Mouse (Mus musculus) embryonic stem cell, embryonic (primary cell): ENCODE results near the gene Lrrc41.

Experiments used
- CTCF ChIA-PET, 4 experiments: fragments of 300-600 bp in 2 of 4; fragments of 350-600 bp in 2 of 4; sonication (Branson Sonifier 250); formaldehyde crosslinking; loops; one replicate each; lab custom pipeline; 2022; ENCODE audit warnings: inconsistent platforms in 2 of 4; lab: Charles Lee
- POLR2A ChIA-PET, 4 experiments: fragments of 300-600 bp in 2 of 4; fragments of 350-600 bp in 2 of 4; sonication (Branson Sonifier 250); formaldehyde crosslinking; loops; one replicate each; lab custom pipeline; 2022; ENCODE audit warnings: antibody characterized with exemption in 4 of 4, inconsistent platforms in 1 of 4; lab: Charles Lee

Gene Lrrc41

DNA sequence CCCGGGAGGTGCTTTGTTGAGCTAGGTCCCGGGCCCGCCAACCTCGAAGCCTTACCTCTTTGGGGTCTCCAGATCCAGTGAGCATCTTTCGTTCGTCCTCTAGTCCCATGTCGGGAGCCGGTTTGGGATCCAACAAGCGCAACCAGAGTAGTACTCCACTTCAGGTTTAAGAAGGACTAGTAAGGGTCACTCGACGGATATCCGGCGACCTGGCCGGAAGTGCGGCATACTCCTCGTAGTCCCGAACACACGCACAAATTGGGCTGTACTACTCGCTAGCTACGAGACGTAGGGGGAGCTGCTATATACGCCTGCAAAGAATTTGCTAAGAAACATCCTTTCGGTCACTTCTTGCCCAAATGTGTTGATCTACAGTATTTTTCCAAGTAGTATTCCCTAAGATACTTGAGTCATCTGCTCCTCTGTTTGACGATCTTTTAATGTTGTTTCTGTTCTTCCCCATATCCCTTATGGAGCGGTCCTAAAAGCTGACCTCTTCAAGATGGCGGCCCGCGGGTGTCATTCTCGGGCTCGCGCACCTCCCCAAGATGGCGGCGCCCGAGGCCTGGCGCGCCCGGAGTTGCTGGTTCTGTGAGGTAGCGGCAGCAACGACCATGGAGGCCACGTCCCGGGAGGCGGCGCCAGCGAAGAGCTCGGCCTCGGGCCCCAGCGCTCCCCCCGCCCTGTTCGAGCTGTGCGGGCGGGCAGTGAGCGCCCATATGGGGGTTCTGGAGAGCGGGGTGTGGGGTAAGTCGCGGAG lies at the start of gene Lrrc41, which contains the start of gene Uqcrh:
Gene Lrrc41 (plus strand): TSS at position 409 of the 760 bp plus-strand sequence.
Gene Uqcrh (minus strand): TSS at position 211 of the 760 bp plus-strand sequence.
- ChIA-PET CTCF (interaction anchor here in 2 of 4 experiments (0.6 to 3.0 kb wide), 11 partner anchors 9 to 639 kb away, joined by 3 to 11 read pairs (median 3); partner anchors contain the start of genes Nsun4 (in 2 of the 2), Pomgnt1 (in 1 of the 2) and Rad54l (in 1 of the 2)), POLR2A (interaction anchor here (0.5 to 5.5 kb wide), 72 partner anchors 8 to 1081 kb away, joined by 3 to 79 read pairs (median 4); partner anchors contain the start of genes Nsun4 (in 4 of the 4), Pomgnt1 (in 3 of the 4), Rad54l (in 3 of the 4) and Faah (in 2 of the 4))

DNA sequence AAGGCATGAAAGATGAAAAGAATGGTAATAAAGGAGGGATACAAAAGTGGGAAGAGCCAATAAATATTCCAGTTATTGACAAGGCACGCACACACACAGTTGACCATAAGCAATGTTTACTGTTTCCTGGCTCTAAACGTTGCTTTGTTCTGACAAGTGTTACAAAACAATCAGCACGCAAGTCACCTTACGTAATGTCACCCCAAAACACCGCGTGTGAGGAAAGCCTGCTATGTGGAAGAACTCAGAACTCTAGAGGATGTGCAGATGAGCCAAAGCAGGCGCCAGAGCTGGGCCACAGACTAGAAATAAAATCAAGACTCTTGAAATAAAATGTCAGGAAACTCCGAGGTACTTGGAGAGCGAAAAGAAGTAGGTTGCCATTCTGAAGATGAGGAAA lies 42.2 kb upstream of the Lrrc41 start:
- POLR2A ChIA-PET: interaction anchor here in 2 of 4 experiments (0.8 to 2.9 kb wide), 7 partner anchors 9 to 48 kb away, joined by 3 to 12 read pairs (median 3); partner anchors contain the start of genes Nsun4 (in 2 of the 2) and Faah (in 1 of the 2)
- CTCF ChIA-PET: interaction anchor here in 1 of 4 experiments (0.6 kb wide), 1 partner anchor 130 kb away, joined by 8 read pairs; no protein-coding TSS in a partner anchor

DNA sequence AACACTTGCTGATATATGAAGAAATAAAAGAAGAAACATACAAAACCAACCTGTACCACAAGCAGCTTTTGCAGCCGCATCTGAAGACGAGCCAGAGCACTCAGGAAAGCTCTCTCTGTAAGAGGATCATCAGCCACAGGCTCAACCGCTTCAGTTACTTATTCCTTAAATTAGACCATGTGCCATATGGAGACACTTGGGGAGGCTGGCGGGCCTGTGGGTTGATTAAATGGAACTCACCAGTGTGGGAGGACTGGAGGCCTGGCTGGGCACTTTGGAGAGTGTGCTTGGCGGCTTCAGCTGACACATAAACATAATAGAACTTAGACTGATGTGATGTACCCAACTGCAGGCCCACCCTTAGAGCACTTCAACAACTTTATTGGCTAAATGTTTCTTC lies 41.7 kb upstream of the Lrrc41 start:
- ChIA-PET POLR2A (interaction anchor here in 3 of 4 experiments (0.7 to 2.9 kb wide), 9 partner anchors 9 to 74 kb away, joined by 3 to 12 read pairs (median 3); partner anchors contain the start of genes Faah (in 2 of the 3) and Nsun4 (in 2 of the 3)), CTCF (interaction anchor here in 3 of 4 experiments (0.5 to 1.2 kb wide), 3 partner anchors 30 to 304 kb away, joined by 4 to 9 read pairs (median 8); no protein-coding TSS in a partner anchor)

DNA sequence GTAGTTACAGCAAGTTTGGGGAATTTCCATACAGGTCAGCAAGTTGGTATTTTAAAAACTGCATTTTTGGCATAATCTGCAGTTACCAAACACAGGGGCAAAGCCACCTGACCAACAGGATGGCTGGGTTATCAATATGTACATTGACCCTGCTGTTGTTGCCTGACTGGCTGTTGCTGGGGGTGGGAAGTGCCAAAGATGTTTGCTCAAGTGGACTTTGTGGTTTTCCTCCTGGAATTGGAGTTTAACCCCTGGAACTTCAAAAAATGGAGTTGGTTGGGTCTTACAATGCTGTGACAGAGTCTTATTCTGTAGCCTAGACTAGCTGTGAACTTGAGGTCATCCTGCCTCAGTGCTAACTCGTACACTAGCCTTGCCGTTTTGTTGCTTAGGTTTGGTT lies 34.6 kb upstream of the Lrrc41 start:
- ChIA-PET CTCF (interaction anchor here in 2 of 4 experiments (0.6 to 1.9 kb wide), 4 partner anchors 13 to 176 kb away, joined by 3 to 5 read pairs (median 4); partner anchors contain the start of gene Nsun4 (in 2 of the 2)), POLR2A (interaction anchor here in 2 of 4 experiments (0.8 to 1.2 kb wide), 4 partner anchors 11 to 29 kb away, joined by 3 to 6 read pairs (median 3); partner anchors contain the start of genes Faah (in 1 of the 2) and Nsun4 (in 1 of the 2))

DNA sequence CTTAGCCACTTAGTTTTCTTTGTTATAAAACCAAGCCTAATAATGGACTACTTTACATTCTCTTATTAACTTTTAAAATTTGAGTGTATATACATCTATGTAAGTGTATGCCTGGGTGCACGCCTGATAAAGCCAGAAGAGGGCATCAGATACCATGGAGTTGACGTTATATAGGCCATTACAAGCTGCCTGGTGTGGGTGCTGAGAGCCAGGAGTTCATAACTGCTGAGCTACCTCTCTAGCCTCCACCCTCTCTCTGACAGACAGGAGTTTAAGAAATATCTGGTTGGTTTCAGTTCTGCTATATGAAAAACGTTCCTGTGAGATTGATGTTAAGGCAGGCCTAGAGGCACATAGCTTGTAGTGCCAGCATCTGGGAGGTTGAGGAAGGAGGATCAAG lies 32.9 kb upstream of the Lrrc41 start:
- ChIA-PET CTCF (interaction anchor here in 3 of 4 experiments (0.6 to 1.9 kb wide), 9 partner anchors 11 to 119 kb away, joined by 3 to 5 read pairs (median 3); partner anchors contain the start of gene Nsun4 (in 1 of the 3)), POLR2A (interaction anchor here in 3 of 4 experiments (0.9 to 2.2 kb wide), 6 partner anchors 9 to 108 kb away, joined by 3 to 34 read pairs (median 6); partner anchors contain the start of gene Nsun4 (in 3 of the 3))

DNA sequence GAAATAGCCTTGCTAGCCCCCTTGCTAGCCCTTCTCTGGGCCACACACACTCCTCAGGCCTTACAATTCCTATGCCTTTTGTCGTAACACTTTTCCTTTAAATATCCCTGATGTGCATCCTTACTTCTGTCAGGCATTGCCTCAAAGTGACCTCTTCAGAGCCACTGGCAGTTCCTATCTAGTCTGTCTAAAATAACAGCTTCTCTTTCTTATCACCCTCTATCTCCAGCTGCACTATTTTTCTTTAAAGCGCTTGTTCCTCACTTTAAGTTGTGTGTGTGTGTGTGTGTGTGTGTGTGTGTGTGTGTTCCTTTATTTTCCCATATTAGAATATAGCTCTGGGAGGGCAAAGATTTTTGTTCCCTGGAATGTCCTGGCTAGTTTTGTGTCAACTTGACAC lies 28.5 kb upstream of the Lrrc41 start:
- CTCF ChIA-PET: no interaction called here

DNA sequence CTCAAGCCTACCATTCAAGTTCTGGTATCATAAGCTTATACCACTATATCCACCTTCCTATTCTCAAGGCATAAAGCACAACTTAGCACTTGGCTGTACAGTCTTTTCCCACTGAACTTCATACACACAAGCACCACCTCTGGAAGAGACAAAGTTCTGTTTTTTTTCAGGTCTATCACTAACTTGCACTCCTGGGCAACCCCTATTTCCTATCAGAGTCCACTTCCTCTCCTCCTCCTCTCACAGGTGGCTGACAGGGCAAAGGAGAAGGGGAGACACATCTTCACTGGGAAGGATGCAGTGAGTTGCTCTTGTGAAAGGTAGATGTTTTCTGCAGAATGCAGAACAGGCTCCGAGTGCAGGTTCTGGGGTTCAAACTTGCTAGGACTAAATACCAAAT lies 27.4 kb upstream of the Lrrc41 start:
- ChIA-PET CTCF (interaction anchor here in 1 of 4 experiments (0.7 kb wide), 1 partner anchor 27 kb away, joined by 3 read pairs; no protein-coding TSS in a partner anchor), POLR2A (interaction anchor here in 1 of 4 experiments (0.6 to 2.2 kb wide), 4 partner anchors 27 to 234 kb away, joined by 3 to 6 read pairs (median 3); partner anchors contain the start of genes Lrrc41 and Uqcrh)

More for the DNA sequence above, 28.5 kb upstream of the Lrrc41 start:
- POLR2A ChIA-PET: interaction anchor here in 1 of 4 experiments (1.2 to 2.2 kb wide), 2 partner anchors 28 to 144 kb away, joined by 3 to 6 read pairs; partner anchors contain the start of genes Lrrc41 and Uqcrh

DNA sequence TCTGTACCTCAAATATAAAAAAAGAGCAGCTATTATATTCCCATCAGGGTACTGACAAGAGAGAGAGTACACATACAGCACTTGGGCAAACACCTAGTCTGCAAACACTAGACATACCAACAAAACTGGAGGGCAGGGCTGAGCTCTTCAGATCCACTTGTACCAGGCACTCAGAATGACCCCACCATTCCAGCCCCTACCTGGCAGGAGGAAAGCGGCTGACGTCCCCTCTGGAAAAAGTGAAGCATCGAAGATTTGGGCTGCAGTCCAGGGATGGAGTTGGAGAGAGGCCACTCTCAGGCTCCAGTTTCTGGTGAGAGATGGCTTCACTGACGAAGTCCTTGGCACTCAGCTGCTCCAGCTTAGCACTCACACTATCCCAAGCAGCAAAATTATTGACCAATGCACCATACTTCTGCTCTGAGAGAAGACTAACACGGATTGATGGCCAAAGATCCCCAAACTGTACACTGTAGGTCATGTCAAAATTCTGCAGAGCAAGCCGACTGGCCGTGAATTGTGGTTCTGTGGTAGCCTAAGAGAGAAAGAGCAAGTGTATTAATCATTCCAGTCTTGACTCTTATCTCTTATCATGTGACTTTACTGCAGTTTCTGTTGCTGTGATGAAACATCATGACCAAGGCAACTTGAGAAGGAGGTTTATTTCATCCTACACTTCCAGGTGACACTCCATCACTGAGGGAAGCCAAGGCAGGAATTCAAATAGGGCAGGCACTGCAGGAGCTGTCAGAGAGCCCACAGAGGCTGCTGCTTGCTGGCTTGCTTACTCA lies 26.7 kb upstream of the Lrrc41 start:
- ChIA-PET POLR2A (interaction anchor here in 2 of 4 experiments (0.6 to 2.2 kb wide), 4 partner anchors 24 to 234 kb away, joined by 3 to 6 read pairs (median 3); partner anchors contain the start of genes Lrrc41 (in 1 of the 2) and Uqcrh (in 1 of the 2)), CTCF (interaction anchor here in 1 of 4 experiments (0.7 kb wide), 1 partner anchor 26 kb away, joined by 3 read pairs; no protein-coding TSS in a partner anchor)

DNA sequence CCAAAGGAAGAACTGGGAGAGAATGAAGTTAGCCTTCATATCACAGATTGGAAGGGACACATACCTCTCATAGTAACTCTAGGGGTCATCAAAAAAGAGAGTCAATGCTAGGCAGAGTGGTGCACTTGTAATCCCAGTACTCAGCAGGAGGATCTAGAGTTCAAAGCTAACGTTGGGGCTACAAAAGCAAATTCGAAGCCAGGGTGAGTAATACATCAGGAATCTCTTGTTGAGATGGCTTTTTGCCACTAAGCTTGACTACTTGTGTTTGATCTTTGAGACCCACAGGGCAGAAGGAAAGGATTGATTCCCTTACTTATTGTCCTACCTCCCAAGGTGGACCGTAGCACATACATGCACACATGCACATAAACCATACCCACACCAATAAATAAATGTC lies 25.9 kb upstream of the Lrrc41 start:
- ChIA-PET POLR2A (interaction anchor here in 3 of 4 experiments (0.8 to 1.4 kb wide), 3 partner anchors 24 to 38 kb away, joined by 3 read pairs; partner anchors contain the start of gene Lrrc41 (in 1 of the 3)), CTCF (no interaction called here)

DNA sequence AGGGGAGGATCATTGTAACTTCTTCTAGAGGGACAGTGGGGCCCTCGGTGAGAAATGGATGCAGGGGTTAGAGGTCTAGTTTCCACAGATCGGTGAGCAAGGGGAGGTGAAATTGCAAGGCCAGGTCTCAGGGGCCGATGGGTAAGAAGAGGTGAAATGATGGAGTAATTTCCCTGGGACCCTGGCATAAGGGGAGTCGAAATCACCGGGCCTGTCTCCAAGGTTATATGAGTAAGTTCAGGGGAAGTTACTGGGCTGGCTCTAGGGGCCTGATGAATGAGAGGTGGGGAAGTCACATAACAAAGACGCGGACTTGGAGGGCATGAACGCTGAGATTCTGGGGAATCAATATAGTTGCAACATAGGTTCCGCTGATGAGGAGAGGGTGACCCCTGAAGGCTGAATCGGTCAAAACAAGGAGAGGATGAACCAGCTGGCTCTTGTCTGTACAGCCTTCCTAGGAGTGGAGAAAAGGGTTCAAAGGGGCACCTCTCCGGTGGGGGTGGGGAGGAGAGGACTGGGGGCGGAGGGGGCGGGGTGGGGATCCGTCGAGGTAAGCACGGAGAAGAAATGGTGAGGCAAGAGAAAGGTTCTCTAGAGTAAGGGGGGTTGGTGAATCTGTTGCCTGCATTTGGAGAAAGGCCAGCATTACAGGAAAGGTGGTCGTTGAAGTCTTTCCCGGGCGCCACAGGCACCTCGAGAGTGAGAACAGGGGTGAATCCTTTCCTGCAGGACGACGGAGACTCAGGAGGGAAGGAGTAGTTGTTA lies 22.4 kb upstream of the Lrrc41 start:
- CTCF ChIA-PET: interaction anchor here (0.6 to 2.1 kb wide), 14 partner anchors 10 to 310 kb away, joined by 3 to 11 read pairs (median 4); partner anchors contain the start of genes Lrrc41 (in 2 of the 4), Uqcrh (in 2 of the 4), 1700042G07Rik (in 1 of the 4) and Gm49337 (in 1 of the 4)
- POLR2A ChIA-PET: interaction anchor here (0.6 to 3.7 kb wide), 82 partner anchors 9 to 1301 kb away, joined by 3 to 73 read pairs (median 6); partner anchors contain the start of genes Faah (in 4 of the 4), Lrrc41 (in 4 of the 4), Uqcrh (in 4 of the 4) and Mob3c (in 3 of the 4)

DNA sequence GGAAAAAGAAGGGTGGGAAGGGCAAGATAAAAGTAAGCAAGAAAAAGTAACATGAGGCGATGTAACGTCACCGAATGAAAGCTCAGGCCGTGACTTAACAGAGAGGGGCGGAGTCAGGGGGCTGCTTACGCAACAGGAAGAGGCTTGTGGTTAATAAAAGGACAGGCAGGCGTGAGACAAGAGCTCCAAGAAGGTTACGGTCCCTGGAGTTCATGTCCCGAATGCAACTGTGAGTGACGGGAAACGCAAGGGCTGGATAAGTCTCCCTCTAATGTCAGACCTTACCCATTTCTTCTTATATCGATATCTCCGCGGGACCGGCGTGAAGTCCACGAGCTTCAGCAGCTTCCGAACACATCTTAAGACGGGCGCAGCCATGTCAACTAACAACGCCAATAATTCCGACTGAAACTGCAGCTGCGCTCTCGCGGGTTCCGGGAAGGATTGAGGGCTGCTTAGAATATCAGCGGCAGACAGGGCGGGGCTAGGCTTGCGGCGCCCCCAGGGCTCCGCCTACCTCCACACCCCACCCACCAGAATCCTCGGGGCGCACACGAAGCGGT lies 21.6 kb upstream of the Lrrc41 start, which contains the start of gene Nsun4:
Gene Nsun4 (minus strand): TSS at position 478 of the 563 bp plus-strand sequence.
- CTCF ChIA-PET: interaction anchor here (0.5 to 2.1 kb wide), 19 partner anchors 10 to 361 kb away, joined by 3 to 11 read pairs (median 4); partner anchors contain the start of genes Lrrc41 (in 2 of the 4), Uqcrh (in 2 of the 4), 1700042G07Rik (in 1 of the 4) and Dmbx1 (in 1 of the 4)
- POLR2A ChIA-PET: interaction anchor here (0.6 to 3.7 kb wide), 115 partner anchors 9 to 1136 kb away, joined by 3 to 73 read pairs (median 5); partner anchors contain the start of genes Faah (in 4 of the 4), Lrrc41 (in 4 of the 4), Mob3c (in 4 of the 4) and Uqcrh (in 4 of the 4)

DNA sequence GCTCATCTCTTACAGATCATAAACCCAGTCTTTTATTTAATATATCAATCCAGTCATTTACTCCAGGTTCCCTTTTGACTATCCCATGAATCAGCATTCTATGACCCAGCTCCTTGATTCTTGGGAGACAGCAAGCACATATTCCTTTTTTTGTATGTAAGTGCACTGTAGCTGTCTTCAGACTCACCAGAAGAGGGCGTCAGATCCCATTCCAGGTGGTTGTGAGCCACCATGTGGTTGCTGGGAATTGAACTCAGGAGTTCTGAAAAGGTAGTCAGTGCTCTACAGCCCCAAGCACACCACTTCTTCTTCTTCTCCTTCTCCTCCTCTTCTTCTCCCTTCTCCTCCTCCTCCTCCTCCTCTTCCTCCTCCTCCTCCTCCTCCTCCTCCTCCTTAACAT lies 17.5 kb upstream of the Lrrc41 start:
- POLR2A ChIA-PET: interaction anchor here in 3 of 4 experiments (0.6 to 4.4 kb wide), 12 partner anchors 9 to 312 kb away, joined by 3 to 37 read pairs (median 4); partner anchors contain the start of genes Lrrc41 (in 2 of the 3), Uqcrh (in 2 of the 3), Pomgnt1 (in 1 of the 3) and Rad54l (in 1 of the 3)
- CTCF ChIA-PET: interaction anchor here (0.6 to 1.2 kb wide), 13 partner anchors 9 to 532 kb away, joined by 3 to 17 read pairs (median 3); partner anchors contain the start of genes Lrrc41 (in 1 of the 4) and Uqcrh (in 1 of the 4)

DNA sequence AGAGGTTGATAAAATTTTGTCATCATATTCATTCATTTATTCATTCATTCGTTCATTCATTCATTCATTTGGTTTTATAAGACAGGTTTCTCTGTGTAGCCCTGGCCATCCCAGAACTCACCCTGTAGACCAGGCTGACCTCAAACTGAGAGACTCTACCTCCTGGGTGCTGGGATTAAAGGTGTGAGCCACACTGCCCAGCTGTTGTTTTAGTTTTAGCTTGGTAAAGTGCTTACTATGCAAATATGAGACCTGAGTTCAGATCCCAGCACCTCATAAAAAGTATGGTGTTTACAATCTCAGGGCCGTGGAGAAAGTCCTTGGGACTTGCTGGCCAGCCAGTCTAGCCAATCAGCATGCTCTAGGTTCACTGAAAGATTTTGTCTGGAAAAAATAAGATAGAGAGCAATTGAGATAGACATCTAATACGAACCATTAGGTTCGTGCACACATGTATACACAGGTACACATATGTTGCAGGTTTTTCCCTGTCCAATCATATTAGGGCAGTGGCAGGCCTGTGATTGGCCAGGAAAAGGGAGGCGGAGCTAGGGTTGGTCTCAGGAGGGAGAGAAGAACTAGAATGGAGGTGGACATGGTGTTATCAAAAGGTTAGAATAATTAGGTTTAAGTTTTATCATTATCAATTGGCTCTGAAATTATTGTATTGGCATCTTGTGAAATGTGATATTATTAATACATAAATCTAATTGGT lies 15.9 kb upstream of the Lrrc41 start:
- CTCF ChIA-PET: interaction anchor here in 2 of 4 experiments (0.5 to 1.2 kb wide), 5 partner anchors 9 to 1172 kb away, joined by 3 to 4 read pairs (median 3); partner anchors contain the start of genes Lrrc41 (in 1 of the 2) and Uqcrh (in 1 of the 2)
- POLR2A ChIA-PET: interaction anchor here (0.5 to 4.4 kb wide), 24 partner anchors 9 to 498 kb away, joined by 3 to 37 read pairs (median 3); partner anchors contain the start of genes Lrrc41 (in 2 of the 4), Pomgnt1 (in 2 of the 4), Rad54l (in 2 of the 4) and Uqcrh (in 2 of the 4)

DNA sequence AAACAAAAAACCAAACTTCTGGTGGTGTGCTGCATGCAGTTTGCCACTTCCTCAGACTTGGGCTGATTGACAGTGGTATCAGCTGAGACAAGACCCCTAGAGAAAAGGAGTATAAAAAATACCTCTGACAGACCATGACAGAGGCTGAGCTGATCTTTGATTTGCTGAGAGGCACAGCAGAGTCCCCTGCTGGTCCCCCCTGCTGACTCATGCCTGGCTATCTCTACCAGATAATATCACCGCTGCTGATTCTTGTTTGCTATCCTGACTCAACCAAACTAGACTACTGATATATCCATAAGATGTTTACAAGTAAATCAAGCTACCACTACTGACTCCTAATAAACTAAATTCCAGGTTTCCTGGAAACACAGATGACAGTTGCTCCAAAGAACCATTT lies 11.2 kb upstream of the Lrrc41 start:
- POLR2A ChIA-PET: interaction anchor here (0.6 to 3.3 kb wide), 16 partner anchors 10 to 834 kb away, joined by 3 to 26 read pairs (median 4); partner anchors contain the start of genes Nsun4 (in 3 of the 4), Lrrc41 (in 2 of the 4), Pomgnt1 (in 2 of the 4) and Rad54l (in 2 of the 4)
- CTCF ChIA-PET: interaction anchor here in 2 of 4 experiments (0.6 to 0.7 kb wide), 3 partner anchors 10 to 65 kb away, joined by 3 to 4 read pairs (median 3); no protein-coding TSS in a partner anchor
